Mouse (Mus musculus) G1E (cell line): ENCODE measurements around the gene C1rl.
"Not testable (repeated sequence)": the region's sequence is repeated elsewhere in the genome, so short reads cannot be mapped to it uniquely, and the experiment has no call there.

Experiments used
- CTCF ChIP-seq: IDR thresholded peaks from 2 replicates; pipeline ENCODE4 v1.5.1; 2012; ENCODE audit warnings: low read depth, low read length, inconsistent platforms, mixed read lengths
- GATA1 ChIP-seq: IDR thresholded peaks from 2 replicates; pipeline ENCODE4 v1.6.1; 2012; ENCODE audit warnings: borderline replicate concordance, low read length, inconsistent platforms, mixed read lengths

DNA sequence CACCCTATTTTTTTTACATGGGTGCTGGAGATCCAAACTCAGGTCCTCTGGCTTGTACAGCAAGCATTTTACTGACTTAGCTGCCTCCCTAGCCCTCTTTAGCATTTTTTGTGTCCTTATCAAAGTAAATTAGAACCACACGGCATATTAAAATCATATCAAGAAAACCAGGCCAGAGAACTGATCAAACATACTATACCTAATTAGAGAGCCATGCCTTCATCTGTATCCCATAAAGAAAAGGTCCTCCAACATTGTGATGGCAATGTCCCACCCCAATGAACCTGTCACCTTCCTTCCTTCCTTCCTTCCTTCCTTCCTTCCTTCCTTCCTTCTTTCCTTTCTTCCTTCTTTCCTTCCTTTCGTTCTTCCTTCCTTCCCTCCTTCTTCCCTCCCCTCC lies 63.0 kb downstream of the C1rl start:
- TF ChIP-seq CTCF, GATA1: not testable (repeated sequence)
